Mouse (Mus musculus): ENCODE measurements at regions not wholly inside any gene's neighbourhood (a gene's known extent, or its start where the extent isn't known, plus 50 kb on each side); places are given as distances from the start of the nearest gene placed in this dataset.

DNA sequence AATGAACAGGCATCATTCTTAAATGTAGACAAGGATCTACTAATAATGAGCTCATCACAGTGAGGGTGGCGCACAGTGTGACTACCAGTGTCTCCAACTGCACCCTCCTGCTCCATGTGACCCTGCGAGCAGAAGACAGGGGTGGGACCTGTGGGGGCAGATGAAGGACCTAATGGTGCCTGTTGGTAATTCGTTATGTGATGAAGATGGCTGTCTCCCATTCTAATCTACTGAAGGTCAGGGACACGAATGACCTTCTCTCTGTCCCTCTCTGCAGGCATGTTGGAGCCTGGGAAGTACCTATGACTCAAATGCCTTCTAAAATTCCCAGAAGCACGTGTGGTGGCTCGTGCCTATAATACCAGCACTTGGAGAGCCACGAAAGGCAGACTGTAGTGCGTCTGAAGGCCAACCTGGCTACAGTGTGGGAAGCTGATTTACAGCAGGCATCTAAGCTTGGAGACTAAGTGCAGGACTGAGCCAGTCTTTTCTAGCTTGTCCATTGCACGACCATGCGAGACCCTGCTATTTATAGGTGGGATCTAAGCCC lies 109.9 kb upstream of the Mbnl2 start:
- no peaks in the 10 kb centered on the region for H3K4me1 ChIP-seq (ENCODE audit: insufficient read depth)
- H3K9ac ChIP-seq, result no peak overlapping the region
- H3K36me3 ChIP-seq (ENCODE audit: insufficient read depth), result no peaks in the 10 kb centered on the region
- H3K27me3 ChIP-seq (ENCODE audit: insufficient read depth, low read length), result no peaks in the 10 kb centered on the region
- DNase-seq, result no peak
- H3K4me2 ChIP-seq, result no peak overlapping the region
- no peak for ATAC-seq (ENCODE audit: insufficient read depth)
- no peak overlapping the region for H3K27ac ChIP-seq (ENCODE audit: low read depth)
- no peaks in the 10 kb centered on the region for H3K9me3 ChIP-seq (ENCODE audit: low read depth, low read length)
- WGBS, result 82% methylated on average over 10 of the region's 10 CpGs
- H3K4me3 ChIP-seq (ENCODE audit: low read depth, low read length), result no peak overlapping the region
- TF ChIP-seq CTCF (IDR thresholded peaks at IDR 0.05; ENCODE audit: low read depth), result no peak

DNA sequence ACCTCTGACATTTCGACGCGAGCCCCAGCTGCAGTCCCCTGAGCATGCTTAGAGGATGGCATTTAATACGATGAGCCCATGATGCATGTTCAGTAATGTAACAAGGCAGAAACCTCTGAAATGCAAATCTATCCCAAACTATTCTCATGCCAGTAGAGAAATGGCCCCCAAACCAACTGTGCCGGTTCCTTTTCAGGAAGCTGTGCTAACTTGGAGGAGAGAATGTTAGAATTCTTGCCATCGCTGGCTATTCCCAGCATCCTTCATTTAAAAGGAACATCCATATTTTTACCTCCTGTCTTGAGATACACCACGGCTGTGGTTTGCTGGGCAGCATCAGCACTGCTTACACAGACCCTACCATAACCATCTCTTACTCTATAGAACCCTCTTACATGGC lies 104.7 kb upstream of the Mbnl2 start:
- Histone ChIP-seq H3K9me3 (ENCODE audit: low read depth, low read length) (no peaks in the 10 kb centered on the region), H3K27me3 (ENCODE audit: insufficient read depth, low read length) (no peaks in the 10 kb centered on the region), H3K36me3 (ENCODE audit: insufficient read depth) (no peaks in the 10 kb centered on the region), H3K9ac (no peak overlapping the region), H3K4me3 (ENCODE audit: low read depth, low read length) (no peak overlapping the region), H3K27ac (ENCODE audit: low read depth) (no peak overlapping the region), H3K4me1 (ENCODE audit: insufficient read depth) (no peaks in the 10 kb centered on the region), H3K4me2 (no peak overlapping the region)
- no peak for ATAC-seq (ENCODE audit: insufficient read depth)
- WGBS, result 87% methylated on average over 7 of the region's 7 CpGs
- no peak for TF ChIP-seq CTCF (IDR thresholded peaks at IDR 0.05; ENCODE audit: low read depth)
- DNase-seq, result no peak

DNA sequence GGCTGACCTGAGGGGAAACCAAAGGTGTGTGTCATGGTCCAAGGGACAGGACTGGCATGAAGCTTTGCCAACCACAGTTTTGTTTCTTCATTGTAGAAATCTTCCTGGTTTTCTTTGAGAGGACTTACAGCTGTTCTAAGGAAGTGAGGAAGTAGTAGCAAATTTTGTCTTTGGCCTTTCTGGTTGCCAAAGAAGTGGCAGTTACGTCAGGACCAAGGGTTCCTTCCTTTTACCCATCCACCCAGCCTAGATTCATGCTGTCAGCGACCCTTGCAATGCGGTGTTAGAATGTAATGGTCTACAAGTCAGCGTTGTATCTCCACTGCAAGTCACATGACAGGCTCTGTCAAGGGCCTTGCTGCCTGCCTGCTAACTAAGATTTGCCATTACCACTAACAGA lies 103.4 kb upstream of the Mbnl2 start:
- Histone ChIP-seq H3K9me3 (ENCODE audit: low read depth, low read length) (no peaks in the 10 kb centered on the region), H3K36me3 (ENCODE audit: insufficient read depth) (no peaks in the 10 kb centered on the region), H3K4me2 (no peak overlapping the region), H3K27ac (ENCODE audit: low read depth) (no peak overlapping the region), H3K4me1 (ENCODE audit: insufficient read depth) (0 out of 2 replicates have a peak, but pooled peaks cover 3% of the 10 kb centered on the region), H3K4me3 (ENCODE audit: low read depth, low read length) (no peak overlapping the region), H3K27me3 (ENCODE audit: insufficient read depth, low read length) (no peaks in the 10 kb centered on the region), H3K9ac (no peak overlapping the region)
- 75% methylated on average over 4 of the region's 4 CpGs for WGBS
- no peak for DNase-seq
- no peak for ATAC-seq (ENCODE audit: insufficient read depth)
- no peak for TF ChIP-seq CTCF (IDR thresholded peaks at IDR 0.05; ENCODE audit: low read depth)

DNA sequence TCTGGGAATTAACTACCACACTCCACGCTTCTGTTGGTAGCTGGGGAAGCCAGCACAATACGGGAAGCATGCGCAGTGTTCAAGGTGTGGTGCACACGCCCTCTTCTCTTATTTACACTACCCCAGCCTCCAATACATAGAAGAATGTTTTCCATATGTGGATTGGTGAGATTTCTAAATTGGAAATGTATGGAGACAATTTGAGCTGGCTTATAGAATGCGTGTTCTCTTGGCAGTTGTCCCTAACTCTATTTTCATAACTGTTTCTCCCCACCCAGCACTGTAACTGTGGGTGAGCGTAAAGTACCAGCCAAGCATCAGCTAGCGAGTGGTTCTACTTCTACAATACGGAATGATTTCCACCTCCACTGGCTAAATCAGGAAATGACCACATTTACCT lies 102.6 kb upstream of the Mbnl2 start:
- no peaks in the 10 kb centered on the region for H3K27me3 ChIP-seq (ENCODE audit: insufficient read depth, low read length)
- H3K9ac ChIP-seq, result no peak overlapping the region
- H3K9me3 ChIP-seq (ENCODE audit: low read depth, low read length), result no peaks in the 10 kb centered on the region
- no peak overlapping the region for H3K4me2 ChIP-seq
- no peaks in the 10 kb centered on the region for H3K36me3 ChIP-seq (ENCODE audit: insufficient read depth)
- 0 out of 2 replicates have a peak, but pooled peaks cover 3% of the 10 kb centered on the region for H3K4me1 ChIP-seq (ENCODE audit: insufficient read depth)
- no peak for TF ChIP-seq CTCF (IDR thresholded peaks at IDR 0.05; ENCODE audit: low read depth)
- no peak overlapping the region for H3K4me3 ChIP-seq (ENCODE audit: low read depth, low read length)
- 73% methylated on average over 8 of the region's 8 CpGs for WGBS
- ATAC-seq (ENCODE audit: insufficient read depth) (no peak; the same call in 1 of the 2 replicates), DNase-seq (no peak)
- H3K27ac ChIP-seq (ENCODE audit: low read depth), result no peak overlapping the region

DNA sequence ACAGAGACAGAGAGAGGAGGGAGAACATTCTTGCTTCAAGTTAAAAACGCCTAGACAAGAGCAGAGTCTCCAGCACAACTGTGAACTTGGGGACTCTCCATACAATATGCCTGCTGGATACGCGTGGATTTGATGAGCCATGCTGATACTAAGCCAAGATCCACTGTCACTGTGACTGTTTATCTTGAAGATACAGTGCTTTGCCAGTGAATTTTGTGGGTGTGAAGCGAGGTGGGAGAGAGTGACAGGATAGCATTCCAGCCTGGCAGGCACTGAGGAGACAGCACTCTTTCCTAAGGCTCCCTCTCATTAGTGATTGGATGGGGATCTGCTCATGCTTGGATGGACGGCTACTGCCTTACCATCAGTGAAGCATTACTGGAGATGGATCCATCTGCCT lies 100.9 kb upstream of the Mbnl2 start:
- Histone ChIP-seq H3K27me3 (ENCODE audit: insufficient read depth, low read length) (no peaks in the 10 kb centered on the region), H3K4me1 (ENCODE audit: insufficient read depth) (0 out of 2 replicates have a peak, but pooled peaks cover 3% of the 10 kb centered on the region), H3K36me3 (ENCODE audit: insufficient read depth) (no peaks in the 10 kb centered on the region), H3K27ac (ENCODE audit: low read depth) (no peak overlapping the region), H3K4me2 (no peak overlapping the region), H3K9ac (no peak overlapping the region), H3K9me3 (ENCODE audit: low read depth, low read length) (no peaks in the 10 kb centered on the region), H3K4me3 (ENCODE audit: low read depth, low read length) (no peak overlapping the region)
- 51% methylated on average over 5 of the region's 5 CpGs for WGBS
- no peak for DNase-seq
- no peak for ATAC-seq (ENCODE audit: insufficient read depth)
- no peak for TF ChIP-seq CTCF (IDR thresholded peaks at IDR 0.05; ENCODE audit: low read depth)

DNA sequence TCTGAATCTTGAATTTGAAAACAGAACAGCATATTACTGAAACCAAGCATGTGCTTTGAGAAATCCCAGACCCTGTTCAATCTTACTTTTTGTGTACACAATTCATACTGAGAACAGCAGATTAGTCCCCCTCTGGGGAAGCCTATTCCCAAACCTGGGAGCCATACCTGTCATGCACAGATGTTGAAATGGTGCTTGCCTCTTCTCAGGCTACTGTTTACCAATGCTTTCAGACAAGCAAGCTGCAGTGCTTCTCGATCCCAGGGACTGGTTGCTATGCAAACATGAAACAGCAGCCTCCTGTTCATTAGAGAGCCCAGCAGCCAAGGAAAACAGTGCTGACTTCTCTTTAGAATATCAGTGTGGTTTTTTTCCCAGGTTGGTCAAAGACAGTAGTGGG lies 80.3 kb upstream of the Mbnl2 start:
- no peaks in the 10 kb centered on the region for H3K9me3 ChIP-seq (ENCODE audit: low read depth, low read length)
- no peaks in the 10 kb centered on the region for H3K36me3 ChIP-seq (ENCODE audit: insufficient read depth)
- no peak overlapping the region for H3K27ac ChIP-seq (ENCODE audit: low read depth)
- DNase-seq (peak; percentile 12), ATAC-seq (ENCODE audit: insufficient read depth) (no peak)
- no peak for TF ChIP-seq CTCF (IDR thresholded peaks at IDR 0.05; ENCODE audit: low read depth)
- H3K27me3 ChIP-seq (ENCODE audit: insufficient read depth, low read length), result no peaks in the 10 kb centered on the region
- no peak overlapping the region for H3K9ac ChIP-seq
- H3K4me3 ChIP-seq (ENCODE audit: low read depth, low read length), result no peak overlapping the region
- no peak overlapping the region for H3K4me2 ChIP-seq
- H3K4me1 ChIP-seq (ENCODE audit: insufficient read depth), result no peaks in the 10 kb centered on the region
- 24% methylated on average over 1 of the region's 1 CpGs for WGBS

DNA sequence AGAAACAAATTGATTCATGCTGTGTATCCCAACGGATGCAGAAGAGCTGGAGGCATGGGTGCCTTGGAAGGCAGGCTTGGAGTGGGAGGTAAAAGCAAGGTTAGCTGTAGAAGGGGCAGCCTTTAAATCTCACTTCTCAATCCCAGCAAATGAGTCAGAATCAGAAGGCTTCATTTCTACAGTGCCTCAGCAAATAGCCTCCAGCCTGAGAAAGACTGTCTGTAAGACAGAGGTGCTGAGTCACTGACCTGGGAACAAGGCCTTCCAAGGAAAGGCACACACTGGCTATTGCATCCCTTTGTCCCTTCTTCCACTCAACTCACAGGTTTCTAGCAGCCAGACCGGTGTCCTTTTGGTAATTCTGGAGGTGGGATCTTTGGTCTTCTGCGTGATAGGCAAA lies 63.7 kb upstream of the Mbnl2 start:
- H3K36me3 ChIP-seq (ENCODE audit: insufficient read depth), result no peaks in the 10 kb centered on the region
- ATAC-seq (ENCODE audit: insufficient read depth) (no peak), DNase-seq (no peak)
- no peak overlapping the region for H3K4me2 ChIP-seq
- 72% methylated on average over 3 of the region's 3 CpGs for WGBS
- no peak overlapping the region for H3K4me3 ChIP-seq (ENCODE audit: low read depth, low read length)
- peaks cover 3% of the 10 kb centered on the region; the same call in 1 of the 2 replicates for H3K9me3 ChIP-seq (ENCODE audit: low read depth, low read length)
- no peak for TF ChIP-seq CTCF (IDR thresholded peaks at IDR 0.05; ENCODE audit: low read depth)
- no peak overlapping the region for H3K27ac ChIP-seq (ENCODE audit: low read depth)
- H3K4me1 ChIP-seq (ENCODE audit: insufficient read depth), result no peaks in the 10 kb centered on the region
- no peak overlapping the region for H3K9ac ChIP-seq
- H3K27me3 ChIP-seq (ENCODE audit: insufficient read depth, low read length), result no peaks in the 10 kb centered on the region

DNA sequence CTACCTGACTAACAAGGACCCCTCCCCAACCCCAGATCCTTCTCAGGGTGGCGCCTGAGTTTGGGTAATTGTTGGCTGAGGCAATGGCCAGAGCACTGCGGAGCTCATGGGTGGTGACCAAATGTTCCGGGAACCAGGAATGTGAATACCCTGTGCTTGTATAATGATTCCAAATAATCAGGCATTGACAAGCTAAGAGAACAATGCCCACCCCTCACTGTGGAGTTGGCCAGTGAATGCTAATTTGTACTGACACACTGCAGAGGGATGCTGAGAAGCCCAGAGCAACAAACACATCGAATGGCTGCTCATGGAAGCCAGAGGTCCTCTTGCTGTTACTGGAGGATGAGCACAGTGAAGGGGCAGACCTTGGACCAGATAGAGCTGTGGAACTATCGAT lies 62.8 kb upstream of the Mbnl2 start:
- 88% methylated on average over 5 of the region's 5 CpGs for WGBS
- ATAC-seq (ENCODE audit: insufficient read depth), result no peak
- TF ChIP-seq CTCF (IDR thresholded peaks at IDR 0.05; ENCODE audit: low read depth), result no peak

More for the DNA sequence above, 62.8 kb upstream of the Mbnl2 start:
- Histone ChIP-seq H3K4me3 (ENCODE audit: low read depth, low read length) (no peak overlapping the region), H3K4me1 (ENCODE audit: insufficient read depth) (no peaks in the 10 kb centered on the region), H3K27ac (ENCODE audit: low read depth) (no peak overlapping the region), H3K36me3 (ENCODE audit: insufficient read depth) (no peaks in the 10 kb centered on the region), H3K4me2 (no peak overlapping the region), H3K9ac (no peak overlapping the region), H3K9me3 (ENCODE audit: low read depth, low read length) (peaks cover 3% of the 10 kb centered on the region; the same call in 1 of the 2 replicates), H3K27me3 (ENCODE audit: insufficient read depth, low read length) (no peaks in the 10 kb centered on the region)
- no peak for DNase-seq
